Mouse (Mus musculus): ENCODE measurements at regions not wholly inside any gene's neighbourhood (a gene's known extent, or its start where the extent isn't known, plus 50 kb on each side); places are given as distances from the start of the nearest gene placed in this dataset.

- no peak for TF ChIP-seq EP300 (IDR thresholded peaks at IDR 0.05; ENCODE audit: low read depth)
- no peak for TF ChIP-seq CTCF (IDR thresholded peaks at IDR 0.05; ENCODE audit: low read depth)
Measured at GRCm38 (mm10) chr14:86599511-86599910, 541.5 kb downstream of the Diaph3 start.
